Comparison of ENCODE assay signal across 18 mouse cellular contexts in the genomic region with DNA sequence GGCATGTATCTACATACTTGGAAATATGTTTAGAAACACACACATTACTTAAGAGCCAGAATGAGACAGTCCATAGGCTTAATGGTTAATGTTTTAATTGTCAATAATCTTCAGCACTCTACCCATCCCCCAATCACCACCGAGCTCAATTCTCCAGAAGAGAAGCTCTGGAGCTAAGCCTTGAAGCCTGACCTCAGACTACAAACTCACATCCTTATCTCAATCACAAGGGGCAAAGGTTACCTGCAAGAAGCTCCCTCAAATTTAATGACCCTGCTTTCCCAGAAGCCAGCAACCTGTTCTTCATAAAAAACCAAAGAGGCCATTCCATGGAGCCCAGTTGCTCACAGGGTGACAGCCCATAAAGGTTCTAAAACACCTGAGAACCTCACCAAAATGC. TPM values are rescaled to one million over a fixed set of nuclear protein-coding genes. Genes with fewer than 3 reads are reported as not detected.
"Had no signal": no experiment of that assay in that cellular context is flagged by ENCODE, and none has a peak within 500 bp of the region (broad histone marks: within the 10 kb centered on the region; RNA-seq: fewer than 3 reads in every experiment).

No protein-coding gene starts in this region.

- H3K4me1 ChIP-seq: limb, embryonic 15.5 days; midbrain, embryonic 10.5 days; neural tube, embryonic 13.5 days had no signal

- H3K36me3 ChIP-seq: kidney, embryonic 15.5 days; limb, embryonic 15.5 days; midbrain, embryonic 10.5 days; neural tube, embryonic 13.5 days had no signal

- ATAC-seq: inflammation-experienced regulatory T-cells, adult 6 months; midbrain, embryonic 16.5 days had no signal

- H3K27me3 ChIP-seq: kidney, embryonic 15.5 days; limb, embryonic 15.5 days; neural tube, embryonic 13.5 days had no signal

- H3K9ac ChIP-seq: kidney, embryonic 15.5 days; limb, embryonic 15.5 days; lung, embryonic 14.5 days; neural tube, embryonic 13.5 days had no signal

- H3K4me3 ChIP-seq: kidney, embryonic 15.5 days; limb, embryonic 15.5 days; midbrain, embryonic 10.5 days; neural tube, embryonic 13.5 days had no signal

- H3K4me2 ChIP-seq: kidney, embryonic 15.5 days; limb, embryonic 15.5 days; lung, embryonic 14.5 days; neural tube, embryonic 13.5 days had no signal

- H3K9me3 ChIP-seq: kidney, embryonic 15.5 days; limb, embryonic 15.5 days; midbrain, embryonic 10.5 days; neural tube, embryonic 13.5 days had no signal

- H3K27ac ChIP-seq: kidney, embryonic 15.5 days; limb, embryonic 15.5 days; midbrain, embryonic 10.5 days; neural tube, embryonic 13.5 days had no signal

- DNase-seq: kidney, adult 2 months; kidney, postnatal 14 days; layer of hippocampus, adult 9-11 months; layer of hippocampus, postnatal 36 days; lung, embryonic 14.5 days; lung, postnatal 10 days; lung, postnatal 4 days; retina, postnatal 1 day; right cerebral cortex, postnatal 4 days; thymus, postnatal 36 days had no signal

RNA-seq across cellular contexts. Expression of a gene that starts 19.1 kb away (rescaled TPM):
- total RNA-seq: layer of hippocampus, postnatal 36 days; left cerebral cortex, adult 8-10 months had no signal
- polyA plus RNA-seq: limb, embryonic 11.5 days; midbrain, embryonic 10.5 days had no signal
